Mouse (Mus musculus) frontal cortex, postnatal 14 days (tissue): Measurements from ENCODE around the gene Scyl1.

Experiments used
- DNase-seq, 2 experiments: peaks; one replicate each; pipeline ENCODE4 v3.0.0; 2022; ENCODE audit warnings: low spot score in 2 of 2

Gene Scyl1

GRCm38 (mm10) chr19:5803041-5803880 lies 32.0 kb upstream of the Scyl1 start:
- peak; percentile 98 to 99 for DNase-seq

GRCm38 (mm10) chr19:5802787-5803040 lies 31.5 kb upstream of the Scyl1 start:
- DNase-seq: no peak

- DNase-seq: peak; percentile 90 to 97
These were observed 31.0 kb upstream of the Scyl1 start for GRCm38 (mm10) chr19:5802011-5802786.

GRCm38 (mm10) chr19:5801432-5801964 lies 30.3 kb upstream of the Scyl1 start:
- no peak for DNase-seq

GRCm38 (mm10) chr19:5800632-5801431 lies 29.6 kb upstream of the Scyl1 start:
- no peak for DNase-seq

- DNase-seq: no peak
These were observed 29.1 kb upstream of the Scyl1 start for GRCm38 (mm10) chr19:5800350-5800631.

- DNase-seq: peak in 1 of 2 experiments; percentile 4
These were observed 28.5 kb upstream of the Scyl1 start for GRCm38 (mm10) chr19:5799566-5800349.

GRCm38 (mm10) chr19:5798700-5799479 lies 27.7 kb upstream of the Scyl1 start:
- DNase-seq: no peak

- no peak for DNase-seq
These were observed 26.3 kb upstream of the Scyl1 start for GRCm38 (mm10) chr19:5797381-5798111.

- no peak for DNase-seq
These were observed 25.4 kb upstream of the Scyl1 start for GRCm38 (mm10) chr19:5796573-5797111.

- DNase-seq: no peak
These were observed 24.7 kb upstream of the Scyl1 start for GRCm38 (mm10) chr19:5795668-5796572.

GRCm38 (mm10) chr19:5794771-5795576 lies 23.8 kb upstream of the Scyl1 start:
- DNase-seq: no peak

GRCm38 (mm10) chr19:5793917-5794770 lies 22.9 kb upstream of the Scyl1 start:
- peak in 1 of 2 experiments; percentile 48 for DNase-seq

- peak in 1 of 2 experiments; percentile 56 for DNase-seq
These were observed 21.9 kb upstream of the Scyl1 start for GRCm38 (mm10) chr19:5793116-5793515.

GRCm38 (mm10) chr19:5791329-5791728 lies 20.1 kb upstream of the Scyl1 start:
- DNase-seq: no peak

- no peak for DNase-seq
These were observed 17.8 kb upstream of the Scyl1 start for GRCm38 (mm10) chr19:5789066-5789465.

- no peak for DNase-seq
These were observed 17.4 kb upstream of the Scyl1 start for GRCm38 (mm10) chr19:5788620-5789019.
